Mouse (Mus musculus) kidney, adult 2 months (tissue): ENCODE measurements around the gene Kremen2.

Experiments
- CTCF ChIP-seq: fragments of 200-500 bp; conservative IDR thresholded peaks from 2 replicates; pipeline ENCODE4 v1.5.1; 2011; ENCODE audit warnings: low read depth, mild to moderate bottlenecking, control low read depth, low read length, moderate library complexity, mixed read lengths; ENCODE audit not compliant: insufficient read depth, insufficient read length
- POLR2A ChIP-seq: fragments of 200-500 bp; IDR thresholded peaks from one replicate; pipeline ENCODE4 v1.6.1; 2011; ENCODE audit warnings: low read depth, low read length, control low read depth

DNA sequence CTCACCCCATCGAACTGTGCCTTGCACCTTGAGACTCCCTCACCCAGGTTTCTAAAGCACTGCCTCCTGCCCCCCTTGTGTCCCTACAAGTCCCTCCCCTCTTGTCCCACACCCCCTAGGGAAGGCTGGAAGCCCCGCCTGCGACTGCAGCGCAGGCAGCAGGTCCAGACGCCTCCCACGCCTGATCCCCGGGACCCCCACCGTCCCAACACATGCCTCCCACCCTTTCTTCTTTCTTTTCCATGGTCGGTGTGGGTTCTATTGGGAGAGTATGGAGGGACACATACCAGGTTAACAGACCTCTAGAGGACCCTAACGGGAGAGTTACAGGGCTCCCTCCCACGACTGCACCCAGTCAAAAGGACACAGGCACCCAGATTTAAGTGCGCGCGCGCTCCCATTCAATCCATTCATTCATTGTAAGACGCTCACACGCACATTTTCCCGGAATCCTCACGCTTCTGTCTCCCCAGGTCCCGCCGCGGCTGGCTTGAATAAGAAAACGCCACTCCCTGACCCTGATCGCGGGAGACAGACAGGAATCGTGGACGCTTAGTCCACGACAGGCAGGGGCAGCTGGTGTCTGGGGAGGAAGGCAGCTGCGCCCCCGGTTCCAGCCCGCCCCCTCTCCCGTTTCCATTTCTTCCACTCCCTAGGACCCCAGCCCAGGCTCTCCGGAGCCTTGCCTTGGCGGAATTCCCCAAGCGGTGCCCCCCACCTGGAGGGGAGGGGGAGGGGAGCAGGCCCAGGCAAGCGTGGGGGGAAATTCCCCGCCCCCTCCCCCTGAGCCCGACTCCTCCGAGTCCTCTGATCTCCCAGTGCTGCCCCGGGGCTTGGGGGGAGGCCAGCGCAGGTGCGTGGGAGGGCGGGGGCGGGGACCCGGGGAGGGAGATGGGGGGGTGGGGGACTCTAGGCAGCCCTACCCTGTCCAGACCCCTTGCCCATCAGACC, at the start of gene Kremen2:
- TF ChIP-seq CTCF, result no peak
- TF ChIP-seq POLR2A, result no peak
